Mouse (Mus musculus): ENCODE measurements around the gene Schip1. TPM values are rescaled to one million over a fixed set of nuclear protein-coding genes. Genes with fewer than 3 reads are reported as not detected.
A peak's percentile ranks its signal among the peaks of the same experiment; 100 is the strongest.

Schip1 gene
- polyA plus RNA-seq, 1 experiment from 2014 or later = 71.8 TPM

DNA sequence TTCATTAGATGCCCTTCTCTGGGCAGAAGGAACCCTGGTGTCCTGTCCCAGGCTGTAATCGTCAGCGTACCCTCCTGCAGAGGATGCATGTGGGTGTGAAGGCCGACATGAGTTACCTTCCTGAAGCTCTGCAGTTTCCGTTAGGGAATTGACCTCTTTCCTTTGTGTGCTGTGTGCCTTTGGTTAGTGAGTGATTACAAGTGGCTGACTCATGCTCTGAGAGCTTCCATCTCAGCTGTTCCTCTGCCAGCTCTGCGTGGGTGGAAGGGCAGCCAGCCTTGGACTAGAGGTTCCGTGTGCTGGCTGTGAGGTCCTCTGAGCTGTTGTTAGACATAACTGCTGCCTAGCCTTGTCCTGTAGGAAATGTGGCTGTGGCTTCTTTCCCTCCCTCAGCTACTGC, 444.0 kb downstream of the Schip1 start:
- WGBS = 35% methylated on average over 6 of the region's 6 CpGs
- no peaks in the 10 kb centered on the region for H3K27me3 ChIP-seq (ENCODE audit: insufficient read depth, low read length)

DNA sequence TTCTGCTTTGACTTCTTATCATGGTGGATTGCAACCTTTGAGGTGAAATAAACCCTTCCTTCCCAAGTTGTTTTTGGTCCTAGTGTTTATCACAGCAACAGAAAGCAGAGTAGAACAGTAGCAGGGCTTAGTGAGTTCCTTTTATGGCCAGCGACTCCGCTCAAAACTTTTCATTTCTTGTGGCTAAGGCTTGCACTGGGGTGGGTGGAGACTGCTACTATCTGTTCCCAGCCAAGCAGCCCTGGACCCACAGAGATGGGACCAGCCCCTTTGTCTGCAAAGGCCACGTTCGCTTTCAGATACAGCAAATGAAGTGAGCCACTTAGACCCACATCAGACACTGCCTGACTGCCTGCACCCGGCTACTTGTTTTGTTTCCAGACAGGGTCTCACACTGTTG, 446.3 kb downstream of the Schip1 start:
- Histone ChIP-seq H3K9me3 (replicated peaks; ENCODE audit: low read length) (no peaks in the 10 kb centered on the region), H3K4me2 (ENCODE audit: low read length) (no peak overlapping the region), H3K9ac (ENCODE audit: low read depth, low read length) (no peak overlapping the region), H3K4me1 (replicated peaks; ENCODE audit: insufficient read depth, low read length) (0 out of 2 replicates have a peak, but pooled peaks cover 10% of the 10 kb centered on the region), H3K4me3 (replicated peaks; ENCODE audit: low read depth, low read length) (no peak overlapping the region), H3K27me3 (ENCODE audit: insufficient read depth, low read length) (no peaks in the 10 kb centered on the region), H3K36me3 (ENCODE audit: insufficient read depth, low read length) (no peaks in the 10 kb centered on the region), H3K27ac (no peak overlapping the region)
- no peak for DNase-seq (ENCODE audit: low spot score)
- TF ChIP-seq CTCF (IDR thresholded peaks at IDR 0.05; ENCODE audit: low read depth) = no peak
- ATAC-seq (replicated peaks; ENCODE audit: low FRiP score, low read depth) = no peak
- 89% methylated on average over 5 of the region's 5 CpGs for WGBS

More for the DNA sequence above, 444.0 kb downstream of the Schip1 start:
- Histone ChIP-seq H3K36me3 (ENCODE audit: insufficient read depth, low read length) (no peaks in the 10 kb centered on the region), H3K9ac (ENCODE audit: low read depth, low read length) (0 out of 2 replicates have a peak overlapping the region, but pooled peaks have one; percentile 23), H3K4me1 (replicated peaks; ENCODE audit: insufficient read depth, low read length) (0 out of 2 replicates have a peak, but pooled peaks cover 10% of the 10 kb centered on the region), H3K4me3 (replicated peaks; ENCODE audit: low read depth, low read length) (no peak overlapping the region), H3K9me3 (replicated peaks; ENCODE audit: low read length) (no peaks in the 10 kb centered on the region), H3K4me2 (ENCODE audit: low read length) (no peak overlapping the region), H3K27ac (peak overlapping the region; percentile 72)
- no peak for TF ChIP-seq CTCF (IDR thresholded peaks at IDR 0.05; ENCODE audit: low read depth)
- DNase-seq (ENCODE audit: low spot score) (peak; percentile 73), ATAC-seq (replicated peaks; ENCODE audit: low FRiP score, low read depth) (peak; percentile 79)

DNA sequence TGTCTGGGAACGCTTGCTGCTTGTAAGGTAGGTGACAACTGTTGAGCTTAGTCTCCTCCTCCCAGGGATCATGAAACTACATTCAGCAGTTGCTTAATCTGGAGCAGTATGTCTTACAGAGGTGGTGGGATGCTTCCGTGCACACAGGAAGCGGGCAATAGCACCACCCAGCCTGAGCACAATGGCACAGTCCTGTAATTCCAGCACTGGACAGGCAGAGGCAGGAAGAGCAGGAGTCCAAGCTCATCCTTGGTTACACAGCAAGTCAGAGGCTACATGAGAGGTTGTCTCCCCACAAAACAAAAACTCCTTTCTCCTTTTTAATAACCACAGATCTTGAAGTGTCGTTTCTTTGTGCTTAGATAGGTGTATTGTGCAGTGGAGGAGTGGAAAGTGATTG, 447.1 kb downstream of the Schip1 start:
- Histone ChIP-seq H3K4me1 (replicated peaks; ENCODE audit: insufficient read depth, low read length) (0 out of 2 replicates have a peak, but pooled peaks cover 10% of the 10 kb centered on the region), H3K27me3 (ENCODE audit: insufficient read depth, low read length) (no peaks in the 10 kb centered on the region), H3K9me3 (replicated peaks; ENCODE audit: low read length) (no peaks in the 10 kb centered on the region), H3K27ac (0 out of 2 replicates have a peak overlapping the region, but pooled peaks have one; percentile 9), H3K9ac (ENCODE audit: low read depth, low read length) (no peak overlapping the region), H3K36me3 (ENCODE audit: insufficient read depth, low read length) (no peaks in the 10 kb centered on the region), H3K4me2 (ENCODE audit: low read length) (no peak overlapping the region), H3K4me3 (replicated peaks; ENCODE audit: low read depth, low read length) (no peak overlapping the region)
- ATAC-seq (replicated peaks; ENCODE audit: low FRiP score, low read depth) (no peak), DNase-seq (ENCODE audit: low spot score) (no peak)
- WGBS = 62% methylated on average over 4 of the region's 4 CpGs
- TF ChIP-seq CTCF (IDR thresholded peaks at IDR 0.05; ENCODE audit: low read depth) = 0 out of 2 replicates have a peak, but pooled peaks have one; percentile 2

DNA sequence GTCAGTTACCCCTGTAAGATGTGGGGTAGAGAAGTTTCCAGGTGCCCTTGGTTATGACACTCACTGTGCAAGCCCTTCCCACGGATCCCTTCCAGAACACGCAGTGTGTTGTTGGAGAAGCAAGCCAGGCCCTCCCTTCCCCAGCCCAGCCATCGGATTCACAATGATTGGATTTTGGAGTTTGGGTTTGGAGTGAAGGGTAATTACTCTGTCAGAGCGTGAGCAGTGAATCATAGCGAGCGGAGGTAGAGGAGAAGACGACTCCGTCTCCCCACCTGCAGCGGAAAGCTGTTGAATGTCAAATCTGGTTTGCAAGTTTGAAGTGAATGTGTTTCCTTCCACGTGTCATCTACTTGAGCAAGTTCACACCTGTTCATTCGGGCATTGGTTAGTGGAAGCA, 447.7 kb downstream of the Schip1 start:
- Histone ChIP-seq H3K27me3 (ENCODE audit: insufficient read depth, low read length) (no peaks in the 10 kb centered on the region), H3K27ac (0 out of 2 replicates have a peak overlapping the region, but pooled peaks have one; percentile 9), H3K4me2 (ENCODE audit: low read length) (no peak overlapping the region), H3K4me1 (replicated peaks; ENCODE audit: insufficient read depth, low read length) (0 out of 2 replicates have a peak, but pooled peaks cover 6% of the 10 kb centered on the region), H3K9me3 (replicated peaks; ENCODE audit: low read length) (no peaks in the 10 kb centered on the region), H3K36me3 (ENCODE audit: insufficient read depth, low read length) (no peaks in the 10 kb centered on the region), H3K9ac (ENCODE audit: low read depth, low read length) (no peak overlapping the region), H3K4me3 (replicated peaks; ENCODE audit: low read depth, low read length) (no peak overlapping the region)
- ATAC-seq (replicated peaks; ENCODE audit: low FRiP score, low read depth) (no peak), DNase-seq (ENCODE audit: low spot score) (no peak)
- no peak for TF ChIP-seq CTCF (IDR thresholded peaks at IDR 0.05; ENCODE audit: low read depth)
- 37% methylated on average over 11 of the region's 11 CpGs for WGBS

DNA sequence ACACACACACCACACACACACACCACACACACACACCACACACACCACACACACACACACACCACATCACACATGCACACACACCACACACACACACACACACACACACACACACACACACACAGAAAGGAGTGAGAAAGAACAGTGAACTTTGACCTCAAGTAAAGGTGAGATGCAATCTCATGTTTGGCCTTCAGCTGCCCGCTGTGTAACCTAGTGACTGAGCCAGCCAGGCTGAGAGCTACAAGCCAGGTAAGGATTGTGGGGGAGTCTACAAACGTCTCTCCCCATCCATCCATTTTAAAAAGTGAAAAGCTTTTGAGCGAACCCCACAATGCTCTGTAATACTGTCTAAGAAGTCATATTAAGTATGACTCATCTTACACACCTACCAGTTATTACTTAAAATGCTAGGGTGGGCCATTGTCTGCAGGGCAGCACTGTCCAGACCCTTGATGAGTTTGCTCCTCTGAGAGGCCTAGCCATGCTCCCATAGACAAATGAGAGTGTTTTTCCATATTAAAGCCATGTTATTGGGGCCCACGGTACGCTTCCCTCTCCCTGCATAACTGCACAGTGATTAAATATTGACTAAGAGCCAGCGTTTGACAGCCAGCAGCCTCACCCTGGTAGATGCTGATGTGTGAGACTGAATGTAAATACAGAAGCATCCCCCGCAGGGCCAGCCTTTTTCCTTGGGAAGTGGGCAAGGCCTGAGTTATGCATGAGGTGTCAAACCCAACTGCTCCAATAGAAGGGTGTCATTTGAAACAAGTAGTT, 448.9 kb downstream of the Schip1 start:
- H3K9ac ChIP-seq (ENCODE audit: low read depth, low read length) = no peak overlapping the region
- no peaks in the 10 kb centered on the region for H3K9me3 ChIP-seq (replicated peaks; ENCODE audit: low read length)
- no peak overlapping the region for H3K4me2 ChIP-seq (ENCODE audit: low read length)
- no peaks in the 10 kb centered on the region for H3K36me3 ChIP-seq (ENCODE audit: insufficient read depth, low read length)
- WGBS = 47% methylated on average over 7 of the region's 7 CpGs
- 0 out of 2 replicates have a peak, but pooled peaks cover 5% of the 10 kb centered on the region for H3K4me1 ChIP-seq (replicated peaks; ENCODE audit: insufficient read depth, low read length)
- H3K27me3 ChIP-seq (ENCODE audit: insufficient read depth, low read length) = no peaks in the 10 kb centered on the region
- ATAC-seq (replicated peaks; ENCODE audit: low FRiP score, low read depth) = 0 out of 2 replicates have a peak, but pooled peaks have one; percentile 30
- H3K27ac ChIP-seq = no peak overlapping the region; the same call in 1 of the 2 replicates
- no peak overlapping the region for H3K4me3 ChIP-seq (replicated peaks; ENCODE audit: low read depth, low read length)
- DNase-seq (ENCODE audit: low spot score) = no peak
- no peak for TF ChIP-seq CTCF (IDR thresholded peaks at IDR 0.05; ENCODE audit: low read depth)

DNA sequence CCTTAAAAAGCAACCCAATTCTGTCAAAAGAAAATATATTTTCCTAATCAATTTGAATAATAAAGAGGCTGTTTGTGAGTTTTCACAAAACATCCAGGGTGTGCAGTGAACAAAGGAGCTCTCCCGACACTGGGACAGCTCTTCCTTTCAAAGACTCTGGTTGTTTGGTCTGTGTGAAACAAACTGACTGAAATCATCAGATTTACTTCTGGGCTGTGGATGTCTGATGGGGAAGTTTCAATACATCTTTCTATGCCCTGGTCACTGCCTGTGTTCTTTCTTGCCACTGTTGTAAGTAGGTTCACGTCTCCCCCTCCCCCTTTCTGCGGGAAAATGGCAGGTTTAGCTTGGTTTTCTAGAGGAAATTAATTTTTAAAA, 449.5 kb downstream of the Schip1 start:
- 0 out of 2 replicates have a peak, but pooled peaks cover 5% of the 10 kb centered on the region for H3K4me1 ChIP-seq (replicated peaks; ENCODE audit: insufficient read depth, low read length)
- no peak for ATAC-seq (replicated peaks; ENCODE audit: low FRiP score, low read depth)
- H3K27me3 ChIP-seq (ENCODE audit: insufficient read depth, low read length) = no peaks in the 10 kb centered on the region
- no peaks in the 10 kb centered on the region for H3K36me3 ChIP-seq (ENCODE audit: insufficient read depth, low read length)
- TF ChIP-seq CTCF (IDR thresholded peaks at IDR 0.05; ENCODE audit: low read depth) = no peak
- H3K4me3 ChIP-seq (replicated peaks; ENCODE audit: low read depth, low read length) = no peak overlapping the region
- WGBS = 87% methylated on average over 3 of the region's 3 CpGs
- H3K9ac ChIP-seq (ENCODE audit: low read depth, low read length) = no peak overlapping the region
- no peak overlapping the region for H3K27ac ChIP-seq
- no peaks in the 10 kb centered on the region for H3K9me3 ChIP-seq (replicated peaks; ENCODE audit: low read length)
- no peak for DNase-seq (ENCODE audit: low spot score)
- no peak overlapping the region for H3K4me2 ChIP-seq (ENCODE audit: low read length)
